Mouse (Mus musculus): ENCODE measurements around the gene Gm3448.

Gene Gm3448

DNA sequence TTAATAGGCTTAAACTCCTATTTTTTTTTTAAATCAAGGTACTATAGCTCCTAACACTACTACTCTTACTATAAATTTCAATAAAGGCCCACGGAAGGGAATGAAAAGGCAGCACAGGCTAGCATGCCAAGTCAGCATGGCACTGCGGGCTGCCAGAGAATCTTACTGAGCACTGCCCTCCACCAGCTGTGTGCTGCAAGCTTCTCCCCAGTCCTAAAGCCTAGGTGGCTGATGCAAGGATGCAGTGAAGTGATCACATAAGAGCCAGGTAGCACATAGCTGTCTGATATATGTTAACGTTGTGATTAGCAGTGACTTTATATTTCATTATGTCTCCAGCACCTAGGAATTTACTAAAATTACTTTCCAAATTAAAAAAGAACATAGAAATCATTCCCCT lies 81.4 kb downstream of the Gm3448 start:
- DNase-seq (ENCODE audit: low spot score): no peak

DNA sequence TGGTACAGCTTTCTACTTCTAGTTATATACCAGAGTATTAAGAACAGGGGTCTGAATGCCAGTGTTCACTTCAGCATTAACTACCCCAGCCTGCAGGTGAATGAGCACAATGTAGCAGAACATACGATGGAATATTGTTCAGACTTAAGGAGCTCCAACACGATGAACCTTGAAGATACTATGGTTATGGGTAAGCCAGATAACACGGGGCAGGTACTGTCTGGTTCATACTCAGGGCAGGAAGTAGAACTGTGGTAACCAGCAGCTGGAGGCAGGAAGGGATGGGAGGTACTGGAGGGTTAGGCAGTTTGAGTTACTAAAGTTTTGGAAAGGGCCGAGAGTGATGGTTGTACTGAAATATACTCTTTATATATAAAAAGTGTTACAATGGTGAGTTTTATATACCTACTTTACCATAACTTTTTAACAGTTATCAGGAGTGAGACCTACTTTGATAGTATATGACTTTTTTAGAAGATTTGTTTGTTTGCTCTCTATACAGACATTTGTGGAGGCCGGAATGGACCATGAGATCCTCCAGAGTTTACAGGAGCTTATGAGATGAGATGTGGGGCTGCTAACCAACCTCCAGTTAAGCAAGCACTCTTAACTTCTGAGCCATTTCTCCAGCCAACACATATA lies 82.5 kb downstream of the Gm3448 start:
- DNase-seq (ENCODE audit: low spot score): no peak

- no peak for DNase-seq (ENCODE audit: low spot score)
Observed at GRCm38 (mm10) chr17:14953452-14953851, 87.9 kb downstream of the Gm3448 start.

GRCm38 (mm10) chr17:14949161-14949827 lies 92.0 kb downstream of the Gm3448 start:
- DNase-seq (ENCODE audit: low spot score): no peak
